Mouse (Mus musculus): ENCODE data around the gene Bcl2. TPM values are rescaled to one million over a fixed set of nuclear protein-coding genes. Genes with fewer than 3 reads are reported as not detected.

Bcl2 gene
- total and polyA plus RNA-seq, 3 experiments = 30.9 to 87.0 (median 38.8) TPM

GRCm38 (mm10) chr1:106629470-106629830 lies 84.6 kb downstream of the Bcl2 start:
- H3K9me3 ChIP-seq (replicated peaks; ENCODE audit: insufficient read depth, low read length) = no peaks in the 10 kb centered on the region
- no peak overlapping the region for H3K9ac ChIP-seq (ENCODE audit: control insufficient read depth, low read depth, low read length, poor library complexity, severe bottlenecking)
- no peaks in the 10 kb centered on the region for H3K27me3 ChIP-seq (ENCODE audit: control insufficient read depth in 1 of 2, insufficient read depth in 2 of 2, low read length in 2 of 2)
- peaks cover 0 to 26% of the 10 kb centered on the region in 2 experiments; a peak in 2 of 4 replicates for H3K36me3 ChIP-seq (ENCODE audit: control insufficient read depth in 1 of 2, insufficient read depth in 2 of 2, low read length in 2 of 2)
- TF ChIP-seq ZMIZ1 (IDR thresholded peaks at IDR 0.05; ENCODE audit: low read depth, low read length) = no peak
- no peak for TF ChIP-seq SMC3 (IDR thresholded peaks at IDR 0.05; ENCODE audit: low read depth, low read length)
- no peak for TF ChIP-seq MYC (IDR thresholded peaks at IDR 0.05; ENCODE audit: low read depth, low read length)
- no peak for TF ChIP-seq NRF1 (IDR thresholded peaks at IDR 0.05; ENCODE audit: insufficient read depth, low read depth, low read length, poor library complexity, severe bottlenecking)
- no peak for TF ChIP-seq USF1 (IDR thresholded peaks at IDR 0.05; ENCODE audit: low read depth, low read length)
- no peak for TF ChIP-seq CHD2 (IDR thresholded peaks at IDR 0.05; ENCODE audit: low read length)
- TF ChIP-seq POLR2A (IDR thresholded peaks at IDR 0.05; ENCODE audit: control insufficient read depth in 1 of 2, insufficient read depth in 1 of 2, low read depth in 1 of 2, low read length in 2 of 2, poor library complexity in 1 of 2) = no peak
- TF ChIP-seq ZNF384 (IDR thresholded peaks at IDR 0.05; ENCODE audit: low read depth, low read length) = no peak
- no peak for TF ChIP-seq USF2 (IDR thresholded peaks at IDR 0.05; ENCODE audit: borderline replicate concordance in 1 of 2, insufficient read depth in 1 of 2, low read depth in 1 of 2, low read length in 2 of 2)
- TF ChIP-seq TCF12 (IDR thresholded peaks at IDR 0.05; ENCODE audit: low read depth, low read length) = no peak
- TF ChIP-seq TAL1 (IDR thresholded peaks at IDR 0.05; ENCODE audit: low read length) = no peak
- TF ChIP-seq SIN3A (IDR thresholded peaks at IDR 0.05; ENCODE audit: low read length) = no peak
- TF ChIP-seq TBP (IDR thresholded peaks at IDR 0.05; ENCODE audit: low read depth, low read length) = no peak
- no peak for TF ChIP-seq MAX (IDR thresholded peaks at IDR 0.05; ENCODE audit: low read length)
- TF ChIP-seq HCFC1 (IDR thresholded peaks at IDR 0.05; ENCODE audit: low read depth, low read length) = no peak
- TF ChIP-seq ZKSCAN1 (IDR thresholded peaks at IDR 0.05; ENCODE audit: low read depth, low read length) = no peak
- TF ChIP-seq UBTF (IDR thresholded peaks at IDR 0.05; ENCODE audit: borderline replicate concordance, insufficient read depth, low read depth, low read length) = no peak
- no peak for TF ChIP-seq MXI1 (IDR thresholded peaks at IDR 0.05; ENCODE audit: low read depth, low read length)
- no peak for TF ChIP-seq E2F4 (IDR thresholded peaks at IDR 0.05; ENCODE audit: borderline replicate concordance, low read depth, low read length)
- no peak for TF ChIP-seq ELF1 (IDR thresholded peaks at IDR 0.05; ENCODE audit: low read depth, low read length)
- H3K79me2 ChIP-seq (ENCODE audit: control insufficient read depth, insufficient read depth, low read length, poor library complexity) = peaks cover 12% of the 10 kb centered on the region
- no peak for DNase-seq (ENCODE audit: low read depth, low spot score)
- H3K27ac ChIP-seq (ENCODE audit: control insufficient read depth, low read depth, low read length) = no peak overlapping the region
- peaks cover 17 to 24% of the 10 kb centered on the region in 2 experiments for H3K4me1 ChIP-seq (ENCODE audit: control insufficient read depth in 1 of 2, insufficient read depth in 2 of 2, low read length in 2 of 2)
- no peak overlapping the region for H3K4me3 ChIP-seq (ENCODE audit: control insufficient read depth in 1 of 2, insufficient read depth in 1 of 2, low read depth in 2 of 2, low read length in 2 of 2)
